Mouse (Mus musculus) kidney, postnatal 0 days (tissue): ENCODE measurements at regions not wholly inside any gene's neighbourhood (a gene's known extent, or its start where the extent isn't known, plus 50 kb on each side); places are given as distances from the start of the nearest gene placed in this dataset.

Experiments used
- ATAC-seq: fragments of 200-750 bp; cut with Nextera tagmentation; replicated peaks from 2 replicates; pipeline ENCODE4 v1.8.0; 2017; ENCODE audit warnings: low read depth, moderate number of reproducible peaks, moderate TSS enrichment, moderate library complexity; ENCODE audit not compliant: low FRiP score
- DNase-seq: peaks from one replicate; pipeline ENCODE4 v3.0.0-alpha.2; 2016; ENCODE audit warnings: low spot score
- H3K27ac ChIP-seq: fragments of 300-500 bp; sonication (generic); 2 replicates; pipeline ENCODE4 v1.5.1; 2014; ENCODE audit warnings: mild to moderate bottlenecking
- H3K27me3 ChIP-seq: fragments of 300-500 bp; sonication (generic); 2 replicates; pipeline ENCODE4 v1.6.1; 2014; ENCODE audit warnings: low read length, mixed read lengths; ENCODE audit not compliant: insufficient read depth
- H3K36me3 ChIP-seq: fragments of 300-500 bp; sonication (generic); 2 replicates; pipeline ENCODE4 v1.6.1; 2014; ENCODE audit warnings: low read length, mixed read lengths; ENCODE audit not compliant: insufficient read depth
- H3K4me1 ChIP-seq: fragments of 300-500 bp; sonication (generic); replicated peaks from 2 replicates; pipeline ENCODE4 v1.6.1; 2014; ENCODE audit warnings: antibody characterized with exemption, low read length, mixed read lengths; ENCODE audit not compliant: insufficient read depth
- H3K4me2 ChIP-seq: fragments of 300-500 bp; sonication (generic); 2 replicates; pipeline ENCODE4 v1.6.1; 2014; ENCODE audit warnings: mild to moderate bottlenecking, low read length, moderate library complexity, mixed read lengths
- H3K4me3 ChIP-seq: fragments of 300-500 bp; sonication (generic); replicated peaks from 2 replicates; pipeline ENCODE4 v1.5.1; 2014; ENCODE audit warnings: low read depth, low read length
- H3K9ac ChIP-seq: fragments of 300-500 bp; sonication (generic); 2 replicates; pipeline ENCODE4 v1.6.1; 2014; ENCODE audit warnings: low read depth, low read length
- H3K9me3 ChIP-seq: fragments of 300-500 bp; sonication (generic); replicated peaks from 2 replicates; pipeline ENCODE4 v1.6.1; 2016; ENCODE audit warnings: low read length, inconsistent platforms, mixed read lengths
- CTCF ChIP-seq: IDR thresholded peaks from 2 replicates; pipeline ENCODE4 v1.5.1; 2016; ENCODE audit warnings: antibody characterized with exemption, low read depth, mild to moderate bottlenecking, moderate library complexity
- WGBS: fragments of 180-500 bp; shearing (Covaris S2); extraction: QIAGEN DNeasy Blood & Tissue Kit; methylation state at CpG from one replicate; pipeline ENCODE4 v1.1.7; 2014; 5-methylcytosine and 5-hydroxymethylcytosine counted together

- Histone ChIP-seq H3K4me2 (no peak overlapping the region), H3K4me1 (no peaks in the 10 kb centered on the region), H3K4me3 (no peak overlapping the region), H3K9me3 (no peaks in the 10 kb centered on the region), H3K9ac (no peak overlapping the region), H3K27me3 (no peaks in the 10 kb centered on the region), H3K27ac (no peak overlapping the region), H3K36me3 (no peaks in the 10 kb centered on the region)
- whole genome bisulfite sequencing = 61% methylated on average over 4 of the region's 4 CpGs
- ATAC-seq = no peak
- DNase-seq = peak; percentile 11
- TF ChIP-seq CTCF = no peak
Observed at GRCm38 (mm10) chr8:42512056-42512455, 629.2 kb downstream of the Triml1 start.
